In the genomic region with DNA sequence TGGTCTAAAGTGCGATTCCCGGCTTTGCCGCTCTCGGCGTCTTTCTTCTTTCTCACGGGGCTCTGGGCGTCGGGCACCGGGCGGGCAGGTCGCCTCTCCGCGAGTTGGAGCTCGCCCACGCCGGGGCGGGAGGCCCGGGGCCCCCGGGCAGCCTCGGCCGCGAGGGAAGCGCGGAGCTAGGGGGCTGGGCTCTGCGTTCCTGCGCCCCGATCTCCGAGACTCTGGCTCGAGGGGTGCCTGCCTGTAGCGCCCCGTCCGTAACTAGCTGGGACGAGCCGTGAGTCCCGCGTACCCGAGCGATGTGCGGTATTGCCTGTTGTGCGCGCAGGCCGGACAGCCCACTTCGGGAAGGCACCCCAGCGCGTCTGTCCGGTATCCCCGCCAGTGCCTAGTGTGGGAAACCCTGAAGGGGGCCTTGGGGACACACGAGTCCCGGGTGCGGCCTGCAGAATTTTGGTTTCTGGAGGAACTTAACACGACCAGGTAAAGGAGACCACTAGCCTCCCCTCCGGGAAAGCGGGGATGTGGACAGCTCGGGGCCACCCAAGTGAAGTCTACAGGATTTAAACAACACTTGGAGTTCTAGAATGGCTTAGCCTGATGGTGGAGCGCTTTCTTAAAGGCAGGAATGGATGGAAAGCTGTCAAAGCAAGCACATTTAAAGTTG, we compare ENCODE assay signal across 8 mouse cellular contexts. TPM values are rescaled to one million over a fixed set of nuclear protein-coding genes. Genes with fewer than 3 reads are reported as not detected.
A peak's percentile ranks its signal among the peaks of the same experiment; 100 is the strongest.
DNase-seq lines count a peak whose midpoint lies in the region; ATAC-seq and TF ChIP-seq lines count a peak whose summit lies in the region.

No protein-coding gene starts in this region.

- peak overlapping the region; percentile 79 for H3K4me3 ChIP-seq in gastrocnemius, adult 2 months
- H3K4me3 ChIP-seq in CH12.LX (replicated peaks in 1 of 3; ENCODE audit: low read depth in 2 of 3, low read length in 2 of 3, poor library complexity in 1 of 3), result peak overlapping the region; percentile 41 to 69 (median 63)
- H3K4me3 ChIP-seq in heart, embryonic 13.5 days, result peak overlapping the region; percentile 91

- ATAC-seq in heart, embryonic 13.5 days (ENCODE audit: extremely low read depth, insufficient number of reproducible peaks, low FRiP score, low TSS enrichment), result no peak; the same call in none of the 2 replicates
- ATAC-seq in megakaryocyte, adult 5-6 weeks (ENCODE audit: poor library complexity, severe bottlenecking), result peak; percentile 39

- dilution Hi-C loops in CH12.LX (cut with MboI; ENCODE audit: extremely low pct_ligation_motif_present, extremely low pct_unique_long_range_greater_than_20kb, low sequenced_read_pairs), result no loop called here

- H3K4me2 ChIP-seq in CH12.LX (ENCODE audit: insufficient read depth, low read depth, poor library complexity, severe bottlenecking), result peak overlapping the region; percentile 62
- H3K4me2 ChIP-seq in heart, embryonic 13.5 days, result peak overlapping the region; percentile 90

- no peaks in the 10 kb centered on the region for H3K9me3 ChIP-seq in CH12.LX (replicated peaks; ENCODE audit: low read length)
- H3K9me3 ChIP-seq in heart, embryonic 13.5 days, result no peaks in the 10 kb centered on the region

- WGBS in heart, embryonic 13.5 days, result under 1% methylated on average over 55 of the region's 55 CpGs

- peaks cover under 1 to 37% of the 10 kb centered on the region in 2 experiments for H3K4me1 ChIP-seq in CH12.LX (ENCODE audit: control insufficient read depth in 1 of 2, insufficient read depth in 2 of 2)
- H3K4me1 ChIP-seq in heart, embryonic 13.5 days, result peaks cover 48% of the 10 kb centered on the region

- no peak for DNase-seq in gastrocnemius, adult 2 months
- DNase-seq in gastrocnemius, postnatal 10 days, result no peak
- DNase-seq in CH12.LX (ENCODE audit: extremely low read depth), result no peak
- DNase-seq in cerebellum, adult 9-11 months, result peak; percentile 74
- peak; percentile 52 to 61 for DNase-seq in layer of hippocampus, postnatal 36 days
- DNase-seq in urinary bladder, postnatal 25 days (ENCODE audit: low spot score), result peak; percentile 38

- intact Hi-C loops in gastrocnemius, adult 2 months (cut with DNase I), result loop anchor here (2.0 to 10.0 kb wide), 5 partner anchors 51 to 1259 kb away; partner anchors contain the start of genes Jkamp and L3hypdh

- H3K36me3 ChIP-seq in CH12.LX (replicated peaks in 1 of 2; ENCODE audit: control insufficient read depth in 1 of 2, insufficient read depth in 1 of 2, low read length in 1 of 2), result no peaks in the 10 kb centered on the region
- no peaks in the 10 kb centered on the region for H3K36me3 ChIP-seq in heart, embryonic 13.5 days

- H3K79me2 ChIP-seq in CH12.LX (replicated peaks; ENCODE audit: control insufficient read depth, extremely low read depth, insufficient read depth, poor library complexity, severe bottlenecking), result no peaks in the 10 kb centered on the region

- in situ Hi-C loops in CH12.LX (cut with MboI; ENCODE audit: low pct_ligation_motif_present, low pct_unique_long_range_greater_than_20kb, low sequenced_read_pairs), result no loop called here

- peak overlapping the region; percentile 61 for H3K9ac ChIP-seq in CH12.LX (ENCODE audit: insufficient read depth, low read depth)
- peak overlapping the region; percentile 97 for H3K9ac ChIP-seq in heart, embryonic 13.5 days

- no peak; the same call in 1 of the 2 replicates for TF ChIP-seq CTCF in gastrocnemius, adult 2 months (IDR thresholded peaks at IDR 0.05)
- no peak for TF ChIP-seq CTCF in CH12.LX (conservative IDR thresholded peaks at IDR 0.05 in 1 of 2, IDR thresholded peaks at IDR 0.05 in 1 of 2; ENCODE audit: low read depth in 2 of 2, low read length in 2 of 2)

- H3K27ac ChIP-seq in gastrocnemius, adult 2 months, result peak overlapping the region; percentile 98
- no peak overlapping the region for H3K27ac ChIP-seq in CH12.LX (ENCODE audit: insufficient read depth, low read depth)
- peak overlapping the region; percentile 99 for H3K27ac ChIP-seq in heart, embryonic 13.5 days (replicated peaks)

- peaks cover 4% of the 10 kb centered on the region for H3K27me3 ChIP-seq in CH12.LX (replicated peaks)
- no peaks in the 10 kb centered on the region for H3K27me3 ChIP-seq in heart, embryonic 13.5 days (replicated peaks)

- TF ChIP-seq RAD21 in CH12.LX (IDR thresholded peaks at IDR 0.05; ENCODE audit: low read depth, low read length), result no peak

- no peak for TF ChIP-seq EP300 in CH12.LX (IDR thresholded peaks at IDR 0.05; ENCODE audit: low read length)

- no peak for TF ChIP-seq POLR2A in CH12.LX (IDR thresholded peaks at IDR 0.05; ENCODE audit: low read depth, low read length)

TF ChIP-seq in CH12.LX, 34 proteins besides CTCF, POLR2A, EP300 and RAD21:
- TF ChIP-seq UBTF (IDR thresholded peaks at IDR 0.05; ENCODE audit: low read depth, low read length), result 0 out of 2 replicates have a peak, but pooled peaks have one; percentile 83
- TF ChIP-seq TCF12 (IDR thresholded peaks at IDR 0.05; ENCODE audit: low read depth, low read length), result peak; percentile 5; the same call in 1 of the 2 replicates
- TF ChIP-seq ELF1 (IDR thresholded peaks at IDR 0.05; ENCODE audit: low read depth, low read length), result no peak
- TF ChIP-seq IRF4 (IDR thresholded peaks at IDR 0.05; ENCODE audit: low read depth, low read length), result no peak
- TF ChIP-seq MXI1 (IDR thresholded peaks at IDR 0.05; ENCODE audit: low read depth, low read length), result no peak

RNA-seq across cellular contexts. Expression of gene Frmd6, which starts 0.5 kb away (rescaled TPM):
- 10 to 100 TPM in 1 of 2 experiments, 1 to 10 TPM in 1; 9.8 to 14.2 TPM for total RNA-seq in gastrocnemius, adult 2 months (2021)
- 10 to 100 TPM; 27.4 to 34.5 TPM for total RNA-seq in gastrocnemius, postnatal 10 days (2021)
- total RNA-seq in CH12.LX (2012; rRNA removed), result 2.5 and 2.7 TPM in 2 replicates
- total RNA-seq in CH12.LX (2014; rRNA removed), result 3.1 and 3.5 TPM in 2 replicates
- polyA plus RNA-seq in CH12.LX (2012; ENCODE audit: insufficient read length, low read depth), result 4.5 and 4.7 TPM in 2 replicates
- 21.7 and 21.8 TPM in 2 replicates for polyA plus RNA-seq in heart, embryonic 13.5 days (2015; fragmentation: Nextera tagmentation; extraction: Ambion mirVana)
- 10 to 100 TPM; 20.7 to 20.9 TPM for total RNA-seq in layer of hippocampus, postnatal 36 days (2021)
- total RNA-seq in megakaryocyte, adult 5-6 weeks (2015), result 0.64 and 0.69 TPM in 2 replicates
- total RNA-seq in megakaryocyte, adult 5-6 weeks (2017), result 1.0 and 1.2 TPM in 2 replicates

Comparison
In these comparisons a context has a peak if more than half of its experiments do, and no peak if none do; other contexts are left out.
1. DNase-seq: peak in cerebellum, adult 9-11 months (single experiment), layer of hippocampus, postnatal 36 days (2 of 2) and urinary bladder, postnatal 25 days (single experiment); none in gastrocnemius, adult 2 months (single experiment), gastrocnemius, postnatal 10 days (single experiment) and CH12.LX (single experiment).
2. Peak in every context shown above with its lines, with median percentiles within 50 percentile points of each other: H3K4me3 ChIP-seq.